Mouse (Mus musculus): ENCODE data around the gene Tomt.

DNA sequence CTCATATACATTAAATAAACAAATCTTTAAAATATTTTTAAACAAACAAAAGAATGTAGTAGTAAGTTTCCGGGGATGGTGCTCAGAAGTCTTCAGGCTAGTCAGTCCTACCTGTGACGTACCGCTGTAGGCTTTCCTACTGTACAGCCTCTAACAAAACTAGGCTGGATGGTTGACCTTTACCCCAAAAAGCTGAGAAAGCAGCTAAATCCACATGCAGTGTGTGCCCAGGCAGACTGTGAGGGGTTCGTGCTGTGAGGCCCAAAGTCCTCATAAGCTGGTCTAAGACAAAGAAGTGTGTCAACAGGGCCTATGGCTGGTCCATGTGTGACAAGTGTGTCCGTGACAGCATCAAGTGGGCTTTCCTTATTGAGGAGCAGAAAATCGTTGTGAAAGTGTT lies 53.3 kb downstream of the Tomt start:
- TF ChIP-seq ZC3H11A (IDR thresholded peaks at IDR 0.05; ENCODE audit: borderline replicate concordance, low read depth, low read length): no peak
- no peak for TF ChIP-seq ZNF384 (IDR thresholded peaks at IDR 0.05; ENCODE audit: low read depth, low read length)
